Mouse (Mus musculus) frontal cortex, postnatal 25 days (tissue): ENCODE data around the gene Zbtb45.

Experiments
- DNase-seq, 2 experiments: peaks; one replicate each; pipeline ENCODE4 v3.0.0; 2022; ENCODE audit warnings: low spot score in 2 of 2

The Zbtb45 gene

DNA sequence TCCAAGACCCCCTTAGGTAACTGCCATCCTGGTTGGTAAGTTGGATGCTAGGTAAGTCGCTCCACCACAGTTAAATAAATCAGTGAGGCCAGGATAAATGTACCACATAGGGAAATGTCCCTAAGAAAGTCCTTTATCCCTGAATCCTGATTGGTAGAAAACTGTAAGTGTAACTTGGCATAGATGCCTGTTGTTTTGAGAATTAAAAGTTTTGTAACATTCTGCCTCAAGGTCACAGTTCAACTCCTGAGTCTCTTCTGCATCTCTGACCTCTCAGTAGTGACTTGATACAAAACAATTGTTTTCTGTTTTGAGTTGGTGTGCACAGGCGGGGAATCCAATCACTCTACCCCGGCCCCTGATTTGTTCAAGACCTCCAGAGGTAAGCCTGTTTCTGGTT lies 11.0 kb downstream of the Zbtb45 start, which contains the start of gene Trim28:
Trim28 (plus strand) TSS at position 264 of the 400 bp plus-strand sequence.
- DNase-seq = no peak

- no peak for DNase-seq
Measured at GRCm38 (mm10) chr7:12998053-12998452, 11.8 kb downstream of the Zbtb45 start, which contains the start of gene Slc27a5. TSS of gene Slc27a5 (minus strand) at chr7:12998192.

GRCm38 (mm10) chr7:12997230-12997629 lies 12.6 kb downstream of the Zbtb45 start:
- no peak for DNase-seq

- no peak for DNase-seq
Measured at GRCm38 (mm10) chr7:12995862-12996261, 14.0 kb downstream of the Zbtb45 start.

- no peak for DNase-seq
Measured at GRCm38 (mm10) chr7:12993148-12993547, 16.7 kb downstream of the Zbtb45 start.

GRCm38 (mm10) chr7:12992222-12992621 lies 17.6 kb downstream of the Zbtb45 start:
- no peak for DNase-seq

DNA sequence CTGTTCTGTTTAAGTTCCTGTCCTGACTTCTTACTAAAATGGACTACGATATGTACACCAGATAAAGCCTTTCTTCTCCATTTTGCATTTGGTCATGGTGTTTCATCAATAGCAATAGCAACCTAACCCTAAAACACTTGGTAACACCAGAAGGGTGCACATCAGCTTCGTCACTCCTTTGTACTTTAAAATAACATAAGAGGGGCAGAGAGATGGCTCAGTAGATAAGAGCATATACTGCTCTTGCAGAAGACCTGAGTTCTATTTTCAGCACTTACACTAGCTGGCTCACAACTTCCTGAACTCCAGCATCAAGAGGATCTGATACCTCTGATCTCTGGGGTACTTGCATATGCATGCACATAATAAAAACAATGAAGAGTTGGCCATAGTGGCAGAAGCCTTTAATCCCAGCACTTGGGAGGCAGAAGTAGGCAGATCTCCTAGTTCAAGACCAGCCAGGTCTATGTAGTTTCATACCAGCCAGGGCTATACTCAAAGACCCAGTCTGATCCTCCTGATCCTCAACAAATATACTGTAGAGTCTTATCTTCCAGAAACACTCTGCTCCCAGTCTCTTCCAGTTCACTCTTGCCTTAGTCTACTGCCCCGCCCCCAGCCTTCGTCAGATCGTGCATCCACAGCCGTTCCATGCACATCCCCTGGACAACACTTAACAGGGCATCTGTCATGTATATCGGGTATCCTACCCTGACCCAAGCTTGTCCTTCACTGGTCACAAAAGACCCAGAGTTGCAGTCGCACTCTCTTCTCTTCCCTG lies 22.2 kb downstream of the Zbtb45 start:
- DNase-seq = no peak

DNA sequence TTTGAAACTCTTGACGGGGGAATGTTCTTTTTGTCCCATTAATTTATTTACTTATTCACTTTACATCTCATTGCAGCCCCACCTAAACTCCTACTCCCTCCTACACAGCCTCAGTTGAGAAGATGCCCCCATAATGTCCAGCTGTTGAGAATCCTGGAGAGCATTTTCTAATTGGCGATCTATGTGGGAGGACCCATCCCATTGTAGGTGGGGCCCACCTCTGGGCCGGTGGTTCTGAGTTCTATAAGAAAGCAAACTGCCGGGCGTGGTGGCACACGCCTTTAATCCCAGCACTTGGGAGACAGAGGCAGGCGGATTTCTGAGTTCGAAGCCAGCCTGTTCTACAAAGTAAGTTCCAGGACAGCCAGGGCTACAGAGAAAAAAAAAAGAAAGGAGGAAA lies 22.9 kb downstream of the Zbtb45 start:
- DNase-seq = no peak

GRCm38 (mm10) chr7:12985724-12986123 lies 24.1 kb downstream of the Zbtb45 start:
- no peak for DNase-seq

DNA sequence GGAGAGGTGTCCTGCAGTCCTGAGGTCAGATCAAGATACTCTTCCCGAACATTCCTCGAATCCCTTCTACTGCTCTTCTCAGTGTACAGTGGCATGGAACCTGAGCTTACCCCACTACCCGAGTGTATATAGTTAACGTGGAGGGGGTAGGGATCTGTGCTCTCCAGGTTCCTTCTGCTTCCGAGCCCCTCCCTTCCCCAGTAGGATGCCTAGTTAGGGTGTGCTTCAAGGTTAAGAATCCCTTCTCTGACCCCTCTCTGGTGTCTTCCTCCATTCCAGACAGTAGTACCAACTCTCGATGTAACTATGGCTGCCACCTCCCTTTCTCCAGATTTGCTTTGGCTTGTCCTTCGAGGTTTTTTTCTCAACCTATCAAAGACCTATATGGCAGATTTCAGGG lies 29.5 kb downstream of the Zbtb45 start:
- no peak for DNase-seq

DNA sequence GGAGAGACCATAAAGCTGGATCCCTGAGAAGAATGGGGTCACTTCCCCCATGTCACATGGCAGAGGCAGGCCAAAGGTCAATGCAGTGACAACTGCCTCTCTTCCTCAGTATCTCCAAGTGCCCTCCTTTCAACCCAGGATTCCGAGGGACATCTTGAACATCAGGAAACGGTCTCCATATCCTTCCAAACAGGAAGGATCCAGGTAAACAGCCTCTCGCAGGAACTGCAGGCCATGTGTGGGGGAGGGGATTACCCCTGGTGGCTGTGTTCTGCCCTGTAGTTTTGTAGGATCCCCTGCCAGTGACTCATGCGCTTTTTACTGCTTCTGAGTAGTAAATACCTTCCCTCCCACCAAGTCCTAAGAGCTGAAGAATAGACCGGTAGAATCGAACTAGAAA lies 30.1 kb downstream of the Zbtb45 start:
- no peak for DNase-seq

- no peak for DNase-seq
Measured at GRCm38 (mm10) chr7:12978931-12979722, 30.7 kb downstream of the Zbtb45 start.

DNA sequence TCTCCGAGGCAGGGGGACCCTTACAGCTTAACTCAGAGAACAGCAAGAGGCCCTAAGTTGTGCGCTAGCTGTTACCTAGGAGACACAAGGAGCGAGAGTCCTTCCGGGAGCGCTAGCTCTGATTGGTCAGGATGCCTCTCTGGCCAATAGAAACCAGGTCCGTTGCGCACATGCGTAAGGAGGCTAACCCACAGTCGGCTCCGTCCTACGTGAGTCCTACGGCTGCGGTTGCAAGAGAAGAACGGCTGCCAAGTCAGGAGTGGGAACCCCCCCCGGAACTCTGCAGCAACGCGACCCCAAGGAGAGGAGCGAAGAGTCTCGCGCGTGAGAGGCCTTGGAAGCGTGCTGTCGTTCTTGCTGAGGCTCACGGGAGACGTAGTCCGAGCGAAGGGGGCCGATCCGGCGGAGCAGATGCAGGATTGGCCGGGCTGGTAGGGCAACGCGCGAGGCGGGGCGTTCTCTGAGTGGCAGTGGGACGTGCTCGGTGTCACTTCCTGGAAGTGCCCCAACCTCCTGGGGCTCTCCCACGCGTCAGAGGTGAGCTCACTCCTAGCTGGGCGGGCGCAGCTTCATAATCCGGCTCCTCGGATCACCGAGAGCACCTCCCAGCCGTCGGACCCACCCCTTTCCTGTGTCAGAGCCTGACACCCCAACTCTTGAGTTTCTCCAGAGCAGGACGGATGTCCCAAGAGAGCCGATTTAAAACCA lies 32.0 kb downstream of the Zbtb45 start, which contains the start of gene Zfp446:
Zfp446 (plus strand) TSS at position 167 of the 708 bp plus-strand sequence.
- DNase-seq = peak; percentile 96 to 98

GRCm38 (mm10) chr7:12970906-12971305 lies 38.9 kb downstream of the Zbtb45 start:
- DNase-seq = no peak

DNA sequence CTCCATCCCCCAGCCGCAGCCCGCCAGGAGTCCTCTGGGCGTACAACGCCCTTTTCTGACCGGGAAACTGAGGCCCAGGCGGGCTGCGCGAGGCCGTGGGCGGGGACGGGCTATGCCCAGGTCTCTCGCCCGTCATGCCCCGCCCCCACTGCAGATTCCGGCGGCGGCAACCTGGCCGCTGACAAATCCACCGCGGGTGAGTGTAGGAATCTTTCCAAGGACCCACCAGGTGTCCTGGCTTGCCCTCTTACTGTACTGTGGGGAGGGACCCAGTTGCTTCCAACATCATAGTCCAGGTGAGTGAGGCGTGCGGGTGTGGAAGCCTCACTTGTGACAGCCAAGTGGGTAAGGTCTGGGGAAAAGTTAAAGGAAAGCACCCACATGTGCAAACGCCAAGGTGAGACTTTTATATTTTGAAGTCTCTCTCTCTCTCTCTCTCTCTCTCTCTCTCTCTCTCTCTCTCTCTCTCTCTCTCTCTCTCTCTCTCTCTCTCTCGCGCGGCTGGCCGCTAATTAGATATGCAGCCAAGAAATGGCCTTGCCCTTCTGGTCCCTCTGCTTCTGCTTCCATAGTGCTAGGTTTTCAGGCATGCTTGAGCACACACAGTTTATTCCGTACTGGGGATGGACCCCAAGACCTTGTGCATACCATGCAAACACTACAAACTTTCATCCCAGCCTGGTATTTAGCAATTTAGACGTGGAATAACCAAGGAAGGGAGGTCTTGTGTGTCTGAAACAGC lies 43.6 kb downstream of the Zbtb45 start:
- peak in 1 of 2 experiments; percentile 48 for DNase-seq

DNA sequence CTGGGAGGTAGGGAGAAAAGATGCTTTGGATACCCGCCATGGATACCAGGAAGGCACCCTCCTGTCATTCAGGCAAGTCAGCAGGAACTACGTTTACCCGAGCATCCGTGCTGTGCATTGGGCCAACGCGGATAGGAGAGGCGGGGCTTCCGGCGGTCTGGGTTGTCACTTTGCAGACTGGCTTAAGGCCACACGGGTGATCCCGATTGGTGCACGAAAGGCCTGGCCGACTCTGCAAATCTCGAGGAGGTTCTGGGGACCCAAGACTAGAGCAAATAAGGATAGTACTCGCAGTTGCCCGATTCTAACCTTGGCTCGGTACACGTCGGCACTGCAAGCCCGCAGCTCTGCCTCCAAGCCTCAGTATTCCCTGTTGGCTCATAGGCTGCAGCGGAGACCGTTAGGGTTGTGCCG lies 44.1 kb downstream of the Zbtb45 start, which contains the start of gene Zfp324:
Zfp324 (plus strand) TSS at position 161 of the 414 bp plus-strand sequence.
- peak; percentile 80 to 85 for DNase-seq

GRCm38 (mm10) chr7:12961511-12962141 lies 48.2 kb downstream of the Zbtb45 start:
- DNase-seq = peak in 1 of 2 experiments; percentile 31

DNA sequence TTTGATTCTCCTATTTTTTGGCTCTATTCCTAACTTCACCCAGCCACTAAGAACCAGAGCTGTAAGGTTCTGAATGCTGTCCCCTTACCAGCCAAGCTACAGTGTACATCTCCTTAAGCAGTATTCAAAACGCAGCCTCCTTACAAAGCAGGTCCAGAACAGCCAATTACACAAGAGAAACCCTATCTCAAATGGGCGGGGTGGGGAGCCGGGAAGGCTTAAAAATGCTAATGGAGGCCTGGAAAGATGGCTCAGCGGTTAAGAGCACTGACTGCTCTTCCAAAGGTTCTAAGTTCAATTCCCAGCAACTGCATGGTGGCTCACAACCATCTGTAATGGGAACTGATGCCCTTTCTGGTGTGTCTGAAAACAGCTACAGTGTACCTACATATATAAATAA lies 50.1 kb downstream of the Zbtb45 start:
- DNase-seq = no peak

GRCm38 (mm10) chr7:12958948-12959347 lies 50.9 kb downstream of the Zbtb45 start:
- DNase-seq = no peak

DNA sequence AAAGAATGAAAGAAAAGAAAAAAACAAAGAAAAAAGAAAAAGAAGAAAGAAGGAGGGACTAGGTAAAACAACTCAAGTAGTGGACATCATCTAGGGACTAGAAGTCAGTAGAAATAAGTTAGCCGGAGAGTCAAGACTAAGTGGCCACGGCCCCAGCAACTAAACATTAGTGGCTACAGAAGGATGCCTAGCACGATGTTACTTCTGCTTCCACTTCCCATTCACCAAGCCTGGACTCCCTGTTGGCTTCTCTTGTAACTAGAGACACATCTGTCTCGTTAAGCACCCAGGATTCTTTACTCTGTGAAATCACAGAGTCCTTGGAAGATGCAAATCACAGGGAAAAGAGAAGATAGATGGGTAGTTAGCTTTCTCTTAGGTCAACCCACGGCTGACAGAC lies 52.3 kb downstream of the Zbtb45 start:
- no peak for DNase-seq

DNA sequence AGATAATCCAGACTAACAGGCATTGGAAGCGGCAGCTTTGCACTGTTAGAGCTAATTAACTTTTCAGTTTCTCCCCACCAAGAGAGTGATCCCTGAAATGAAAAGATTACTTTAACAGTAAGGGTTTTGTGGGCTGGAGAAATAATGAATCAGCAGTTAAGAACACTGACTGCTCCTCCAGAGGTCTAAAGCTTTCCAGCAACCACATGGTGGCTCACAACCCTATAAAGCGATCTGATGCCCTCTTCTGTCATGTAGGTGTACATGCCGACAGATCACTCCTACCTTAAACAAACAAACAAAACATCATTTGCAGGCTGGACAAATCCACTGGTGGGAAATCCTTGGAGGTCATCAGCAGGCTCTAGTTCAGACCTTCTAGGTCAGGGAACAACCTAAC lies 54.9 kb downstream of the Zbtb45 start:
- no peak for DNase-seq
